Mouse (Mus musculus) spleen, postnatal 0 days (tissue): ENCODE results near the gene Pus10. TPM values are rescaled to one million over a fixed set of nuclear protein-coding genes. Genes with fewer than 3 reads are reported as not detected.

Experiments used
- polyA plus RNA-seq: library from polyadenylated mRNA; unstranded; fragments of >200 nt; fragmentation: Nextera tagmentation; extraction: Ambion mirVana; gene quantifications from 2 replicates; pipeline ENCODE4 v1.2.1, GENCODE M21; 2015

Pus10 gene
- polyA plus RNA-seq: 16.1 and 16.7 TPM in 2 replicates

DNA sequence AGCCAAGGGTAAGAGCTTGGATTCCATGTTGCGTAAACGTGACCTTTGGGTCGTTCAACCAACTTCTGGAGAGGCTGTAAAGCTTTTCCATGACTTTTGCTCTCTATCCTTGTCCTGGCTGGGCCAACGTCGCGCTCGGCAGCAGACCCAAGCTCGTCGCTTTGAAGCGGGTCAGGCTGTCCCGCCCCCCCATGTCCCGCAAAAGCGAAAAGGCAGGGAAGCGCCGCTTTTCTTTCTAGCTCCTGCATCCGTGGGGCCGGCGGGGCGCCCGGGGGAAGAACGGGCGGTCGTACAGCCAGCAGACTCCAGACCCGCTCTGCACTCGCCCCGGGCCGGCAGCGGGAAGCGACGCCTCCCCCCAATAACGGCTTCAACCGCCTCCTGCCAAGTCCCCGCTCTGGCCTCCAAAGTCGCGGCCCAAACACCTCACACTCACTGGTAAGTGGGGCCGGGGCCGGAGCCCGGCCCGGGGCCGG, at the start of gene Pus10:
Pus10 (plus strand) TSS at position 364 of the 476 bp plus-strand sequence.

DNA sequence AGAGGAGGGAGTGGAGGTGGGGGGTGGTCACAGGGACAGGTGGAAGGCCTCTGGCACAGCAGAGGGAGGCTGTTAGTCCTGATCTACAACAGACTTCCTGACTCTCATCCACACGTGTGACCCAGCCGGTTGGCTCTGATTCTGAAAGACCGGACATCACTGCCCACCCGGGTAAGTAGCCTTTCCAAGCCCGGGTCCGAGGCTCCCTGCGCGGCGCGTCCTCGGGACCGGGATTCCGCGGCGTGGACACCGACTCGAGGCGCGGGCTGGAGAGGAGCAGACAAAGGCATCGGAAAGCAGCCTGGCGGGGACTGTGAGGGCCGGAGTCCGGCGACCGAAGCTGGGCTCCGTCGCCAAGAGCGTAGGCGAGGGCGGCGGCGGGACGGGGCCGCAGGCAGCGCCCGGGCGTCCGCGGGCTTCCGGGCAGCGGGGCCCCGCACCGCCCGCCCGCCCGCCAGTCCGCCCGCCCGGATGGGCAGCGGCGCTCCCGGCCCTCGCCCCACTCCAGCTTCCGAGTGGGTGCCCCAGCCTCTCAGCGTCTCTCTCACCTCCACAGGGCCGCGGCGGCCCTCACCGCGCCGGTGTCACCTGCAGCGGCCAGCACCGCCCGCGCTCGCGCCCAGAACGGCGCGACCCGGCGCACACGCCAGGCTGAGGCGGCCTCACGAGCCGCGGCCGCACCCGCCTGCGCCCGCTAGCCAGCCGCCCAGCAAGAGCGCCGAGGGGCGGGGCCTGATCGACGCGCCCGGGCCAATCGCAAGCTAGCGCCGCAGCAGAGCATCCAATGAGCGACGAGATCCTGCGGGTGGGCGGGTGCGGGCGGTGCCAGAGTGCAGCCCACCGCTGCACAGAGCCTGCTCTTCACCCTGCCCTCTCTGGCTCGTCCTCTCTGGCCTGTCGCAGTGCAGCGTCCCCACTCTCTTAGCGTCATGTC, 32.3 kb upstream of the Pus10 start, which contains the start of gene 0610010F05Rik:
0610010F05Rik (minus strand) TSS at position 695 of the 934 bp plus-strand sequence.

DNA sequence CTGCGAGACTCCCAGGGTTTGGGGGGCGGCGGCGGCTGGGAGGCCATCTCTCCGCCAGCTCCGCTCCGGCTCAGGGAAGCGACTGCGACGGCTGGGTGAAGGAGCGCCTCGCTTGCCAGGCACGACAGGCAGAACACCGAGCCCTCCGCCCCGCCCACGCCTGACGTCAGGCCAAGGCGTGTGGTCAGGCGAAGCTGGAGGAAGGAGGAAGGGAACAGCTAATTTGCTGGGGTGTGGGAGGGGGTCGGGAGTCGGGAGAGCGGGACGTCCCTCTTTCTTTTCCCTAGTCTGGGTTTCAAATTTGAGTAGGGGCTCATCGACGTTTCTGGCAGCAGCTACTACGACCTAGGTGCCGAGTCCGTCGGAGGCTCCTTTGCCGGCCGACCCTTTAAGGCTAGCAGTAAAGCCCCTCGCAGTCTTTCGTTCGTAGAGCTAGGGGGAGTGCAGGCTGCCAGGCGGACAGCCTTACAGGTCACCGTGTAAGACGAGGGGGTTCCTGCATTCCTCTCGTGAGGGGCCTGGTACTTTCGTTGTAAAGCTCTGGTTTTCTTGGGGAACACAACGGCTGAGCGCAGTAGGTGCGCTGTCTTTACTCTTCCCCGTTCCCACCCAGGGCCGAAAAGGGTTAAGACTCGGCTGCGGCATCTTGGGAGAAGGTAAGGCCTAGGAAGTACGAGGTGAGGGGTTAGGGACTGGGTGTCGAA, 476 bp downstream of the Pus10 start, which contains the start of gene Pex13:
Pex13 (minus strand) TSS at position 162 of the 704 bp plus-strand sequence.

DNA sequence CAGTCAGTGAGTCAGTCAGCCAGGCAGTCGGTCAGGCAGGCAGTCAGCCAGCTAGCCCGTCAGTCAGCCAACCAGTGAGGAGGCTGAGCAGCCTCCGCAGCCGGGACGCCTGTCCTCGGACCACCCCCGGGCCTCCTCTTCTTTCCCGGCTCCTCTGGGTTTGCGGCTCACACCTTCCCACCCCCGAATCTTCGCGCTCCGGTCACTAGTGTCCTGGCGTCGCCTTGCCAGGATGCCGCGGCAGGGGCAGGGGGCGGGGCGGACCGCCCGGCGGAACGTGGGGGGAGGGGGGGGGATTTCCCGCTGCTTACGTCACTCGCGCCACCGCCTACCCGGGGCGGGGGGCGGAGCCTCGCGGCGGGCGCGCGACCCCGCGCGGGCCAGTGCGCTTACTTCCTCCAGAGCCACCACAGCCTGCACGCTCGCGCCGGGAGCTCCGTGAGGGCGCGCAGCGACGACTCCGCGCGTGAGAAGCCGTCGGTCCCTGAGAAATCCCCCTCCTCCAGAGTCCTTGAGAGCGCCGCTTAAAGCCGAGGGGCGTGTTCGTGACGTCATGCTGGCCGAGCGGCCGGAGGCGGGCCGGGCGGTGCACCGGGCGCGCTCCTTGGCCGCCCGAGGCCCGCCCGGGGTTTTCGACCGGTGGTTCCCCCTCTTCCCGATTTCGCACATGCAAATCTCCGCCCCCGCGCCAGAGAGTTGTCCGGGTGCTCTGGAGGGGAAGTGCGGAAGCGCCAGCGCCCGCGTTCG, 105.5 kb downstream of the Pus10 start, which contains the start of gene Rel:
Rel (minus strand) TSS at position 211 of the 747 bp plus-strand sequence.

Other genes starting within 250 kb of the Pus10 start
- gene Ahsa2, start 167.6 kb upstream of the Pus10 start, polyA plus RNA-seq: 29.5 and 30.2 TPM in 2 replicates
- not detected in 2 replicates for gene 1700093K21Rik, start 144.5 kb upstream of the Pus10 start, polyA plus RNA-seq
- 16.1 and 17.1 TPM in 2 replicates for gene 0610010F05Rik, start 32.0 kb upstream of the Pus10 start, polyA plus RNA-seq
- gene Pex13, start 285 bp downstream of the Pus10 start, polyA plus RNA-seq: 12.5 and 14.3 TPM in 2 replicates
- gene Rel, start 105.3 kb downstream of the Pus10 start, polyA plus RNA-seq: 1.4 and 1.8 TPM in 2 replicates
- gene Papolg, start 229.6 kb downstream of the Pus10 start, polyA plus RNA-seq: 4.1 and 5.2 TPM in 2 replicates